Mouse (Mus musculus): ENCODE data around the gene Pard3. TPM values are rescaled to one million over a fixed set of nuclear protein-coding genes. Genes with fewer than 3 reads are reported as not detected.

Gene Pard3
- polyA plus RNA-seq, 1 experiment, result 58.8 TPM

GRCm38 (mm10) chr8:127592648-127593574 lies 529.2 kb downstream of the Pard3 start:
- DNase-seq, result no peak
- WGBS, result 47% methylated on average over 12 of the region's 12 CpGs
- TF ChIP-seq CTCF (IDR thresholded peaks at IDR 0.05; ENCODE audit: insufficient read depth, low read length), result no peak
- no peak for TF ChIP-seq POLR2A (IDR thresholded peaks at IDR 0.05; ENCODE audit: borderline replicate concordance, extremely low read depth, low read depth, low read length)
- Histone ChIP-seq H3K4me3 (replicated peaks; ENCODE audit: extremely low read depth, low read depth, low read length) (no peak overlapping the region), H3K4me1 (ENCODE audit: control insufficient read depth, insufficient read depth, low read length) (0 out of 2 replicates have a peak, but pooled peaks cover 3% of the 10 kb centered on the region)

- no peak for DNase-seq
- no peaks in the 10 kb centered on the region for H3K4me1 ChIP-seq (ENCODE audit: control insufficient read depth, insufficient read depth, low read length)
- no peak for TF ChIP-seq CTCF (IDR thresholded peaks at IDR 0.05; ENCODE audit: insufficient read depth, low read length)
- TF ChIP-seq POLR2A (IDR thresholded peaks at IDR 0.05; ENCODE audit: borderline replicate concordance, extremely low read depth, low read depth, low read length), result no peak
- 95% methylated on average over 2 of the region's 2 CpGs for WGBS
- no peak overlapping the region for H3K4me3 ChIP-seq (replicated peaks; ENCODE audit: extremely low read depth, low read depth, low read length)
Observed at GRCm38 (mm10) chr8:127600641-127601040, 536.9 kb downstream of the Pard3 start.

GRCm38 (mm10) chr8:127603062-127603461 lies 539.4 kb downstream of the Pard3 start:
- H3K4me3 ChIP-seq (replicated peaks; ENCODE audit: extremely low read depth, low read depth, low read length), result no peak overlapping the region
- H3K4me1 ChIP-seq (ENCODE audit: control insufficient read depth, insufficient read depth, low read length), result no peaks in the 10 kb centered on the region
- TF ChIP-seq CTCF (IDR thresholded peaks at IDR 0.05; ENCODE audit: insufficient read depth, low read length), result no peak
- TF ChIP-seq POLR2A (IDR thresholded peaks at IDR 0.05; ENCODE audit: borderline replicate concordance, extremely low read depth, low read depth, low read length), result no peak
- no peak for DNase-seq
- 88% methylated on average over 15 of the region's 15 CpGs for WGBS

- no peak for TF ChIP-seq CTCF (IDR thresholded peaks at IDR 0.05; ENCODE audit: insufficient read depth, low read length)
- TF ChIP-seq POLR2A (IDR thresholded peaks at IDR 0.05; ENCODE audit: borderline replicate concordance, extremely low read depth, low read depth, low read length), result no peak
- Histone ChIP-seq H3K4me3 (replicated peaks; ENCODE audit: extremely low read depth, low read depth, low read length) (no peak overlapping the region), H3K4me1 (ENCODE audit: control insufficient read depth, insufficient read depth, low read length) (no peaks in the 10 kb centered on the region)
- DNase-seq, result no peak
- 60% methylated on average over 7 of the region's 7 CpGs for WGBS
Observed at GRCm38 (mm10) chr8:127608541-127609270, 545.0 kb downstream of the Pard3 start.

- WGBS, result 79% methylated on average over 10 of the region's 10 CpGs
- no peak overlapping the region for H3K4me3 ChIP-seq (replicated peaks; ENCODE audit: extremely low read depth, low read depth, low read length)
- H3K4me1 ChIP-seq (ENCODE audit: control insufficient read depth, insufficient read depth, low read length), result no peaks in the 10 kb centered on the region
- no peak for DNase-seq
- TF ChIP-seq CTCF (IDR thresholded peaks at IDR 0.05; ENCODE audit: insufficient read depth, low read length), result no peak
- no peak for TF ChIP-seq POLR2A (IDR thresholded peaks at IDR 0.05; ENCODE audit: borderline replicate concordance, extremely low read depth, low read depth, low read length)
Observed at GRCm38 (mm10) chr8:127609316-127609715, 545.6 kb downstream of the Pard3 start.

- no peak overlapping the region for H3K4me3 ChIP-seq (replicated peaks; ENCODE audit: extremely low read depth, low read depth, low read length)
- no peak for DNase-seq
- WGBS, result 77% methylated on average over 4 of the region's 4 CpGs
- H3K4me1 ChIP-seq (ENCODE audit: control insufficient read depth, insufficient read depth, low read length), result peaks cover 4% of the 10 kb centered on the region; the same call in 1 of the 2 replicates
- TF ChIP-seq POLR2A (IDR thresholded peaks at IDR 0.05; ENCODE audit: borderline replicate concordance, extremely low read depth, low read depth, low read length), result no peak
- no peak for TF ChIP-seq CTCF (IDR thresholded peaks at IDR 0.05; ENCODE audit: insufficient read depth, low read length)
Observed at GRCm38 (mm10) chr8:127614206-127614605, 550.5 kb downstream of the Pard3 start.

GRCm38 (mm10) chr8:127616681-127617080 lies 553.0 kb downstream of the Pard3 start:
- 46% methylated on average over 2 of the region's 2 CpGs for WGBS
- no peak for DNase-seq

GRCm38 (mm10) chr8:127622137-127622536 lies 558.4 kb downstream of the Pard3 start:
- H3K4me3 ChIP-seq (replicated peaks; ENCODE audit: extremely low read depth, low read depth, low read length), result no peak overlapping the region
- H3K4me1 ChIP-seq (ENCODE audit: control insufficient read depth, insufficient read depth, low read length), result peaks cover 3% of the 10 kb centered on the region; the same call in 1 of the 2 replicates
- WGBS, result 87% methylated on average over 3 of the region's 3 CpGs
- no peak for DNase-seq
- no peak for TF ChIP-seq CTCF (IDR thresholded peaks at IDR 0.05; ENCODE audit: insufficient read depth, low read length)
- TF ChIP-seq POLR2A (IDR thresholded peaks at IDR 0.05; ENCODE audit: borderline replicate concordance, extremely low read depth, low read depth, low read length), result no peak

More at GRCm38 (mm10) chr8:127616681-127617080, 553.0 kb downstream of the Pard3 start:
- Histone ChIP-seq H3K4me3 (replicated peaks; ENCODE audit: extremely low read depth, low read depth, low read length) (no peak overlapping the region), H3K4me1 (ENCODE audit: control insufficient read depth, insufficient read depth, low read length) (peaks cover 4% of the 10 kb centered on the region; the same call in 1 of the 2 replicates)
- TF ChIP-seq POLR2A (IDR thresholded peaks at IDR 0.05; ENCODE audit: borderline replicate concordance, extremely low read depth, low read depth, low read length) (no peak), CTCF (IDR thresholded peaks at IDR 0.05; ENCODE audit: insufficient read depth, low read length) (no peak)

Data from lung, adult 2 months (tissue).